Mouse (Mus musculus) lung, postnatal 0 days (tissue): ENCODE measurements at regions not wholly inside any gene's neighbourhood (a gene's known extent, or its start where the extent isn't known, plus 50 kb on each side); places are given as distances from the start of the nearest gene placed in this dataset.

Experiments used
- ATAC-seq: fragments of 200-750 bp; cut with Nextera tagmentation; 2 replicates; pipeline ENCODE4 v1.8.0; 2017; ENCODE audit warnings: moderate library complexity
- DNase-seq: peaks from one replicate; pipeline ENCODE4 v3.0.0-alpha.2; 2016; ENCODE audit warnings: low spot score
- H3K27ac ChIP-seq: fragments of 300-500 bp; sonication (generic); 2 replicates; pipeline ENCODE4 v1.5.1; 2014; ENCODE audit warnings: antibody characterized with exemption, mild to moderate bottlenecking, low read length, mixed read lengths
- H3K27me3 ChIP-seq: fragments of 300-500 bp; sonication (generic); replicated peaks from 2 replicates; pipeline ENCODE4 v1.6.1; 2014; ENCODE audit warnings: low read length, mixed read lengths; ENCODE audit not compliant: insufficient read depth
- H3K36me3 ChIP-seq: fragments of 300-500 bp; sonication (generic); 2 replicates; pipeline ENCODE4 v1.6.1; 2014; ENCODE audit warnings: low read length, mixed read lengths; ENCODE audit not compliant: insufficient read depth
- H3K4me1 ChIP-seq: fragments of 300-500 bp; sonication (generic); 2 replicates; pipeline ENCODE4 v1.6.1; 2014; ENCODE audit warnings: antibody characterized with exemption, low read depth, low read length, mixed read lengths; ENCODE audit not compliant: insufficient read depth
- H3K4me2 ChIP-seq: fragments of 300-500 bp; sonication (generic); replicated peaks from 2 replicates; pipeline ENCODE4 v1.6.1; 2014; ENCODE audit warnings: low read depth, mild to moderate bottlenecking, low read length, moderate library complexity, mixed read lengths
- H3K4me3 ChIP-seq: fragments of 300-500 bp; sonication (generic); 2 replicates; pipeline ENCODE4 v1.5.1; 2014; ENCODE audit warnings: low read depth, low read length
- H3K9ac ChIP-seq: fragments of 300-500 bp; sonication (generic); replicated peaks from 2 replicates; pipeline ENCODE4 v1.6.1; 2014; ENCODE audit warnings: low read depth, mild to moderate bottlenecking
- H3K9me3 ChIP-seq: fragments of 300-500 bp; sonication (generic); 2 replicates; pipeline ENCODE4 v1.6.1; 2016; ENCODE audit warnings: low read length, mixed read lengths
- CTCF ChIP-seq: IDR thresholded peaks from 2 replicates; pipeline ENCODE4 v1.5.1; 2016; ENCODE audit warnings: antibody characterized with exemption, mild to moderate bottlenecking
- EP300 ChIP-seq: IDR thresholded peaks from 2 replicates; pipeline ENCODE4 v1.6.1; 2016; ENCODE audit warnings: antibody characterized with exemption, mild to moderate bottlenecking, control low read depth
- WGBS: fragments of 180-500 bp; shearing (Covaris S2); extraction: QIAGEN DNeasy Blood & Tissue Kit; methylation state at CpG from one replicate; pipeline ENCODE4 v1.1.7; 2014; 5-methylcytosine and 5-hydroxymethylcytosine counted together

DNA sequence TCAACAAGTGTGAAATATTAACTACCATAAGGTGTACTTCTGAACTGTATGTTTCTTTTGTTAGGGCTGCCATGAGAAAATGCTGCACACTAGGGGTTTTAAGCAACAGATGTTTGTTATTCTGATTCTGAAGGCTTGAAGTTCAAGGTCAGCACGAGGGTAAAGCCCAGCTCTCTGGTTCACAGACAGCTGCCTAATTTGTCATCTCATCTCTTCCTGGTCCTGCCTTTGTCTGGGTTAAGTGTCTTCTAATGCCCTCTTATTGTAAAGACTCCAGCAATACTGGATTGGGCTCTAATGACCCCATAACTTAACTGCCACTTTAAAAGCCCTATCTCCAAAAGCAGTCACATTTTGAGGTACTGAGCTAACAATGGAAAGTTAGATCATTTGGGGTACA, 209.9 kb upstream of the Trib2 start:
- Histone ChIP-seq H3K27ac (no peak overlapping the region), H3K4me1 (no peaks in the 10 kb centered on the region), H3K4me3 (no peak overlapping the region), H3K36me3 (no peaks in the 10 kb centered on the region), H3K4me2 (no peak overlapping the region), H3K9ac (no peak overlapping the region), H3K9me3 (no peaks in the 10 kb centered on the region), H3K27me3 (no peaks in the 10 kb centered on the region)
- TF ChIP-seq CTCF: no peak
- no peak for TF ChIP-seq EP300
- ATAC-seq: no peak
- DNase-seq: no peak
- WGBS: 27% methylated on average over 1 of the region's 1 CpGs

- H3K4me2 ChIP-seq: no peak overlapping the region
- H3K27ac ChIP-seq: no peak overlapping the region
- H3K4me1 ChIP-seq: no peaks in the 10 kb centered on the region
- no peak for DNase-seq
- no peak overlapping the region for H3K9ac ChIP-seq
- ATAC-seq: no peak
- H3K4me3 ChIP-seq: no peak overlapping the region
- no peak for TF ChIP-seq CTCF
- no peak for TF ChIP-seq EP300
- H3K36me3 ChIP-seq: no peaks in the 10 kb centered on the region
- WGBS: 79% methylated on average over 7 of the region's 7 CpGs
- no peaks in the 10 kb centered on the region for H3K27me3 ChIP-seq
- H3K9me3 ChIP-seq: no peaks in the 10 kb centered on the region
These were observed 206.6 kb upstream of the Trib2 start for GRCm38 (mm10) chr12:16023273-16023672.

DNA sequence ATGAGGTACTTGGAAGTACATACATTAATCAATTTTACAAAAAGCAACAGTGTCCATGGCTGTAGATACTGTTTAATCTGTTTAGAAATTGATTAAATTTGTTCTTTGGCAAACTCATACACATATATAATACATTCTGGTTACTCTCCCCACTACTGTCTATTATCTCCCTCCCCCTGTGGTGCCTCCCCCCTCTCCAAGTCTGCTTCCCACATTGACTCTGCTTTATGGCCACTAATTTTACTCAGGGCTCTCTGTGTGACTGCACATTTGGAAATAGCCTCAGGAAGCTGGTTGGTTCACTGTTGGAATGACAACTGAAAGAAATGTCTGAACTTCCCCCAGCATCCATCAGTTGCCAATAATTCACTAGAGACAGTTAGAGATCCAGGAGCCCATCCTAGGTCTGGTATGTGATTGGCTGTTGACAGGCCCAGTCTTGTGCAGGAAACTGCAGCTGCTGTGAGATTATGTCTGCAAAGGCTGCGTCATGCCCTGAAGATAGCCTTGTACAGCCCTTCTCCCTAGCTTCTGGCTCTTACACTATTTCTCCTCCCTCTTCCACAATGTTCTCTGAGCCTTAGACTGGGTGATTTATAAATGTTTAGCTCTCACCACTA, 204.6 kb upstream of the Trib2 start:
- no peaks in the 10 kb centered on the region for H3K27me3 ChIP-seq
- no peaks in the 10 kb centered on the region for H3K4me1 ChIP-seq
- H3K27ac ChIP-seq: no peak overlapping the region
- TF ChIP-seq EP300 (no peak), CTCF (no peak)
- no peak overlapping the region for H3K4me2 ChIP-seq
- no peaks in the 10 kb centered on the region for H3K9me3 ChIP-seq
- H3K4me3 ChIP-seq: no peak overlapping the region
- WGBS: 23% methylated on average over 1 of the region's 1 CpGs
- no peak for DNase-seq
- no peak overlapping the region for H3K9ac ChIP-seq
- no peaks in the 10 kb centered on the region for H3K36me3 ChIP-seq
- ATAC-seq: 0 out of 2 replicates have a peak, but pooled peaks have one; percentile 19

DNA sequence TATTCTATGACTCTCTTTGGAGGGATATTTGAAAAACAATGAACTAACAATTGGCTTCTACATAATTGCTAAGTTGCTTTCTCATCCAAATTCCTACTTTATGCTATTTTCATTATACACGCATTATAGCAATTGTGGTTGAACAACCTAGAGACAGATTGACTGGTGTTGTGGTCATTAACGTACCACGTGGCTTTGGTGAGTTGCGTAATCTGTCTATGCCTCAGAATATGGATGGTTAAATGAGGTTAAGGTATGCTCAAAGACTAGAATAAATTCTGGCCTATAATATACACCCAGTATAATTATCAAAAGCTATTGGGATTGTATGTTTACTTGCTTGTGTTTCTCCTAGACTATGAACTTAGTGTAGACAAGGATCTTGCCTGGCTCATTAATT, 201.5 kb upstream of the Trib2 start:
- Histone ChIP-seq H3K4me3 (no peak overlapping the region), H3K36me3 (no peaks in the 10 kb centered on the region), H3K27me3 (no peaks in the 10 kb centered on the region), H3K9ac (no peak overlapping the region), H3K4me1 (no peaks in the 10 kb centered on the region), H3K4me2 (no peak overlapping the region), H3K27ac (no peak overlapping the region), H3K9me3 (no peaks in the 10 kb centered on the region)
- no peak for ATAC-seq
- no peak for DNase-seq
- 89% methylated on average over 4 of the region's 4 CpGs for WGBS
- TF ChIP-seq EP300: no peak
- no peak for TF ChIP-seq CTCF

- H3K4me3 ChIP-seq: no peak overlapping the region
- DNase-seq (no peak), ATAC-seq (no peak)
- H3K27ac ChIP-seq: no peak overlapping the region
- no peak overlapping the region for H3K4me2 ChIP-seq
- H3K9ac ChIP-seq: no peak overlapping the region
- WGBS: 88% methylated on average over 1 of the region's 1 CpGs
- no peak for TF ChIP-seq CTCF
- no peak for TF ChIP-seq EP300
- no peaks in the 10 kb centered on the region for H3K27me3 ChIP-seq
- no peaks in the 10 kb centered on the region for H3K9me3 ChIP-seq
- no peaks in the 10 kb centered on the region for H3K4me1 ChIP-seq
- no peaks in the 10 kb centered on the region for H3K36me3 ChIP-seq
These were observed 199.9 kb upstream of the Trib2 start for GRCm38 (mm10) chr12:16016621-16017020.

DNA sequence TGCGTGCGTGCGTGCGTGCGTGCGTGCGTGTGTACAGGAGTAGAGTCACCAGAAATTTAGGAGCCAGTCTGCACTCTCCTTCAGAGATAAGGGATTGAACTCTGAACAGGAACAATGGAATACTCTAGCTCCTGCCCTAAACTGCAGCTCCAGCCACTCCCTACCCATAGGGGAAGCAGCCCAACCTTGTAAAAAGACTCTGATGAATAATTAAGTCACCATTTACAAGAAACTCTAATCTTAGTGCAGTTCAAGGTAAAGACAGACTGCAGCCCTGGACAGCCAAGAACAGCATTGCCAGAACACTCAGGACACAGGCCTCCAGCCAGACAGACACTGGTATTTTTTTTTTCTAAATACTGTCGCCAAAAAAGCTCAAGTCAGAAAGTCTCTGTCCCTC, 198.9 kb upstream of the Trib2 start:
- Histone ChIP-seq H3K27me3 (no peaks in the 10 kb centered on the region), H3K36me3 (no peaks in the 10 kb centered on the region), H3K4me3 (no peak overlapping the region), H3K9ac (no peak overlapping the region), H3K4me2 (no peak overlapping the region), H3K4me1 (no peaks in the 10 kb centered on the region), H3K27ac (no peak overlapping the region), H3K9me3 (no peaks in the 10 kb centered on the region)
- 91% methylated on average over 8 of the region's 8 CpGs for WGBS
- TF ChIP-seq CTCF: no peak
- no peak for DNase-seq
- no peak for ATAC-seq

GRCm38 (mm10) chr12:16014679-16015078, 198.0 kb upstream of the Trib2 start:
- H3K36me3 ChIP-seq: no peaks in the 10 kb centered on the region
- ATAC-seq (no peak), DNase-seq (no peak)
- H3K9me3 ChIP-seq: no peaks in the 10 kb centered on the region
- no peak overlapping the region for H3K4me2 ChIP-seq
- no peak overlapping the region for H3K4me3 ChIP-seq
- no peaks in the 10 kb centered on the region for H3K27me3 ChIP-seq
- H3K4me1 ChIP-seq: no peaks in the 10 kb centered on the region
- 90% methylated on average over 1 of the region's 1 CpGs for WGBS
- no peak overlapping the region for H3K9ac ChIP-seq
- no peak for TF ChIP-seq EP300
- TF ChIP-seq CTCF: no peak
- no peak overlapping the region for H3K27ac ChIP-seq
